Comparison of ENCODE assay signal across 9 mouse cellular contexts in the genomic region with DNA sequence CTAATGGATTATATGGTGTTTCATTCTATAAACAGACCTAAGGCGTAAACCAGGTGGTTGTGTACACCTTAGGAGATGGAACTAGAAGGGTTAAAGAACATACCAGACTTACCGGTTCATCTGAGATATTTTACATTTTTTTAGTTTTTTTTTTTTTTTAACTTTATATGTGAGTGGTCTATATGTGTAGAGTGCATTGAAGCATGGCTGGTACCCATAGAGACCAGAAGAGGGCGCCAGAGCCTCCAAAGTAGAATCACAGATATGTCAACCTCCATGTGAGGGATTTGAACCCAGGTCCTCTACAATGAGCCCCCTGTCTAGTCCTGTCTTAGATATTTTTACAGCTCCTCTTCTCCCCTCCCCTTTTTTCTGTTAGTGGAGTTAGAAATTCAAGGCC. TPM values are rescaled to one million over a fixed set of nuclear protein-coding genes. Genes with fewer than 3 reads are reported as not detected.
DNase-seq lines count a peak whose midpoint lies in the region; ATAC-seq and TF ChIP-seq lines count a peak whose summit lies in the region.
"Had no signal": no experiment of that assay in that cellular context is flagged by ENCODE, and none has a peak within 500 bp of the region (broad histone marks: within the 10 kb centered on the region; RNA-seq: fewer than 3 reads in every experiment).

No protein-coding gene starts in this region.

- DNase-seq in cerebellum, adult 18-20 months: peak; percentile 49 to 56
- DNase-seq in cerebellum, adult 11-12 months: no peak
- no peak for DNase-seq in limb, embryonic 10.5 days (ENCODE audit: low spot score)
- DNase-seq in cerebellum, postnatal 10 days: peak; percentile 44 to 62
- DNase-seq in lung, embryonic 14.5 days: peak; percentile 70
- DNase-seq in forebrain, embryonic 11.5 days (ENCODE audit: low spot score): no peak
- DNase-seq in layer of hippocampus, postnatal 25 days (ENCODE audit: extremely low spot score in 1 of 2, low spot score in 1 of 2): no peak

- whole genome bisulfite sequencing in limb, embryonic 13.5 days: 42% methylated on average over 3 of the region's 3 CpGs
- WGBS in limb, embryonic 10.5 days: 52% methylated on average over 3 of the region's 3 CpGs
- 38% methylated on average over 3 of the region's 3 CpGs for WGBS in lung, embryonic 14.5 days
- WGBS in forebrain, embryonic 11.5 days: 50% methylated on average over 3 of the region's 3 CpGs

- no peaks in the 10 kb centered on the region for H3K9me3 ChIP-seq in limb, embryonic 13.5 days
- H3K9me3 ChIP-seq in limb, embryonic 10.5 days (replicated peaks): no peaks in the 10 kb centered on the region
- H3K9me3 ChIP-seq in lung, embryonic 14.5 days (ENCODE audit: low read depth, low read length): no peaks in the 10 kb centered on the region
- no peaks in the 10 kb centered on the region for H3K9me3 ChIP-seq in forebrain, embryonic 11.5 days (ENCODE audit: control insufficient read depth, low read length)

- H3K4me3 ChIP-seq in limb, embryonic 13.5 days: 0 out of 2 replicates have a peak overlapping the region, but pooled peaks have one; percentile 34
- no peak overlapping the region for H3K4me3 ChIP-seq in limb, embryonic 10.5 days
- H3K4me3 ChIP-seq in lung, embryonic 14.5 days (ENCODE audit: low read depth, low read length): no peak overlapping the region
- H3K4me3 ChIP-seq in forebrain, embryonic 11.5 days (ENCODE audit: low read depth, low read length): no peak overlapping the region

- H3K4me2 ChIP-seq in limb, embryonic 13.5 days (replicated peaks): peak overlapping the region; percentile 50; the same call in 1 of the 2 replicates
- no peak overlapping the region for H3K4me2 ChIP-seq in lung, embryonic 14.5 days
- H3K4me2 ChIP-seq in forebrain, embryonic 11.5 days (ENCODE audit: low read depth, low read length, severe bottlenecking): no peak overlapping the region

- H3K9ac ChIP-seq in limb, embryonic 13.5 days: peak overlapping the region; percentile 53; the same call in 1 of the 2 replicates
- no peak overlapping the region for H3K9ac ChIP-seq in lung, embryonic 14.5 days
- H3K9ac ChIP-seq in forebrain, embryonic 11.5 days (ENCODE audit: low read length): no peak overlapping the region

- no peak for ATAC-seq in limb, embryonic 13.5 days (ENCODE audit: low FRiP score, low read depth)
- ATAC-seq in lung, embryonic 14.5 days (ENCODE audit: insufficient read depth): no peak
- ATAC-seq in forebrain, embryonic 11.5 days (replicated peaks; ENCODE audit: low FRiP score): no peak
- ATAC-seq: Patski had no signal

- H3K27ac ChIP-seq in limb, embryonic 13.5 days: peak overlapping the region; percentile 84; the same call in 1 of the 2 replicates
- no peak overlapping the region for H3K27ac ChIP-seq in limb, embryonic 10.5 days
- no peak overlapping the region for H3K27ac ChIP-seq in lung, embryonic 14.5 days (ENCODE audit: low read depth)
- no peak overlapping the region for H3K27ac ChIP-seq in forebrain, embryonic 11.5 days (ENCODE audit: low read depth, low read length)

- peaks cover 16% of the 10 kb centered on the region for H3K4me1 ChIP-seq in limb, embryonic 13.5 days
- H3K4me1 ChIP-seq in limb, embryonic 10.5 days: peaks cover 29% of the 10 kb centered on the region
- no peaks in the 10 kb centered on the region for H3K4me1 ChIP-seq in lung, embryonic 14.5 days (ENCODE audit: insufficient read depth)
- H3K4me1 ChIP-seq in forebrain, embryonic 11.5 days (replicated peaks; ENCODE audit: control insufficient read depth, insufficient read depth, low read length): peaks cover 10% of the 10 kb centered on the region; the same call in 1 of the 2 replicates

- peaks cover under 1% of the 10 kb centered on the region; the same call in 1 of the 2 replicates for H3K36me3 ChIP-seq in limb, embryonic 13.5 days
- H3K36me3 ChIP-seq in limb, embryonic 10.5 days: peaks cover 10% of the 10 kb centered on the region
- peaks cover 8% of the 10 kb centered on the region for H3K36me3 ChIP-seq in lung, embryonic 14.5 days (ENCODE audit: insufficient read depth)
- H3K36me3 ChIP-seq in forebrain, embryonic 11.5 days (ENCODE audit: control insufficient read depth, insufficient read depth, low read length): no peaks in the 10 kb centered on the region; the same call in 1 of the 2 replicates

- TF ChIP-seq CTCF in lung, embryonic 14.5 days (IDR thresholded peaks at IDR 0.05; ENCODE audit: low read depth): peak; percentile 53

- peaks cover 29% of the 10 kb centered on the region for H3K27me3 ChIP-seq in limb, embryonic 13.5 days
- peaks cover 47% of the 10 kb centered on the region for H3K27me3 ChIP-seq in limb, embryonic 10.5 days (ENCODE audit: low read depth, poor library complexity, severe bottlenecking)
- H3K27me3 ChIP-seq in lung, embryonic 14.5 days (ENCODE audit: insufficient read depth, low read length): peaks cover 29% of the 10 kb centered on the region
- H3K27me3 ChIP-seq in forebrain, embryonic 11.5 days (ENCODE audit: control insufficient read depth, insufficient read depth, low read length): peaks cover 26% of the 10 kb centered on the region
- H3K27me3 ChIP-seq: Patski had no signal

RNA-seq across cellular contexts. Expression of gene Chadl, which starts 0.8 kb away (rescaled TPM):
- polyA plus RNA-seq in limb, embryonic 13.5 days (2015; fragmentation: Nextera tagmentation; extraction: Ambion mirVana): 15.5 and 17.1 TPM in 2 replicates
- 1.3 and 2.4 TPM in 2 replicates for polyA plus RNA-seq in limb, embryonic 10.5 days (2016; fragmentation: Nextera tagmentation; extraction: Ambion mirVana)
- polyA plus RNA-seq in lung, embryonic 14.5 days (2014; fragmentation: Nextera tagmentation; extraction: Ambion mirVana): 4.6 and 4.7 TPM in 2 replicates
- 3.3 and 4.0 TPM in 2 replicates for polyA plus RNA-seq in forebrain, embryonic 11.5 days (2014; fragmentation: Nextera tagmentation; extraction: Ambion mirVana)
- total RNA-seq in layer of hippocampus, postnatal 25 days (2021): 10 to 100 TPM; 19.2 to 21.5 TPM

RNA-seq across cellular contexts. Expression of gene L3mbtl2, which starts 34.2 kb away (rescaled TPM):
- 20.9 and 23.5 TPM in 2 replicates for polyA plus RNA-seq in limb, embryonic 13.5 days (2015; fragmentation: Nextera tagmentation; extraction: Ambion mirVana)
- polyA plus RNA-seq in limb, embryonic 10.5 days (2016; fragmentation: Nextera tagmentation; extraction: Ambion mirVana): 37.1 and 42.1 TPM in 2 replicates
- 25.8 and 26.7 TPM in 2 replicates for polyA plus RNA-seq in lung, embryonic 14.5 days (2014; fragmentation: Nextera tagmentation; extraction: Ambion mirVana)
- polyA plus RNA-seq in forebrain, embryonic 11.5 days (2014; fragmentation: Nextera tagmentation; extraction: Ambion mirVana): 39.3 and 43.6 TPM in 2 replicates
- 10 to 100 TPM; 36.9 to 40.2 TPM for total RNA-seq in layer of hippocampus, postnatal 25 days (2021)

RNA-seq across cellular contexts. Expression of gene Zc3h7b, which starts 47.0 kb away (rescaled TPM):
- 39.5 and 40.4 TPM in 2 replicates for polyA plus RNA-seq in limb, embryonic 13.5 days (2015; fragmentation: Nextera tagmentation; extraction: Ambion mirVana)
- 51.7 and 57.5 TPM in 2 replicates for polyA plus RNA-seq in limb, embryonic 10.5 days (2016; fragmentation: Nextera tagmentation; extraction: Ambion mirVana)
- polyA plus RNA-seq in lung, embryonic 14.5 days (2014; fragmentation: Nextera tagmentation; extraction: Ambion mirVana): 45.6 and 46.1 TPM in 2 replicates
- polyA plus RNA-seq in forebrain, embryonic 11.5 days (2014; fragmentation: Nextera tagmentation; extraction: Ambion mirVana): 50.1 and 57.6 TPM in 2 replicates
- 100 to 1,000 TPM; 145 to 150 TPM for total RNA-seq in layer of hippocampus, postnatal 25 days (2021)

RNA-seq across cellular contexts. Expression of gene Rangap1, which starts 47.5 kb away (rescaled TPM):
- 98.8 and 107 TPM in 2 replicates for polyA plus RNA-seq in limb, embryonic 13.5 days (2015; fragmentation: Nextera tagmentation; extraction: Ambion mirVana)
- 150 and 166 TPM in 2 replicates for polyA plus RNA-seq in limb, embryonic 10.5 days (2016; fragmentation: Nextera tagmentation; extraction: Ambion mirVana)
- 101 and 107 TPM in 2 replicates for polyA plus RNA-seq in lung, embryonic 14.5 days (2014; fragmentation: Nextera tagmentation; extraction: Ambion mirVana)
- polyA plus RNA-seq in forebrain, embryonic 11.5 days (2014; fragmentation: Nextera tagmentation; extraction: Ambion mirVana): 172 and 188 TPM in 2 replicates
- total RNA-seq in layer of hippocampus, postnatal 25 days (2021): 100 to 1,000 TPM; 146 to 164 TPM

Comparison
In these comparisons a context has a peak if more than half of its experiments do, and no peak if none do; other contexts are left out.
1. DNase-seq: peak in cerebellum, adult 18-20 months (2 of 2), cerebellum, postnatal 10 days (2 of 2) and lung, embryonic 14.5 days (single experiment); none in cerebellum, adult 11-12 months (single experiment), limb, embryonic 10.5 days (single experiment), forebrain, embryonic 11.5 days (single experiment) and layer of hippocampus, postnatal 25 days (0 of 2).